Mouse (Mus musculus): ENCODE measurements around the gene Rgs17.

DNA sequence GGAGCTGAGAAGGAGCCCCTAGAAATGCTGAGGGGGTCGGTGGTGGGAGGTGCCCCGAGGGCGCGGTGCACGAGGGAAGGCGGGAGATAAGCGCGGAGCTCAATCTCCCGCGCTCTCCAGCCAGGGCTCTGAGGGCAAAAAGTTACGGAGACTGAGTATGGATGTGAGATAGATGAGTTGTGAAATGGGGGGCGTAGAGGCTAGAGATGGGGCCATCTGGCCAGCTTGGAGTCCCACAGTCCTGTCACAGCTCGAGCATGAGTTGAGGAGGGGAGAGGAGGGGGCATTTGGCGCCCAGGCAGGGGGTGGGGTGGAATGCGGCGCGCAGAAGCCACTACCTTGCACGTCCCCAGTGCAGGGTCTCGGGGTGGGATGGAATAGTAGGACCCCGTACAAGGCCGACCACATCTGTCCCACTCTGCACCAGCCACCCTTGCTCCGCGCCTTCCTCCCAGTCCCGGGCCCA is 117.5 kb downstream of the Rgs17 start:
- TF ChIP-seq POLR2A (IDR thresholded peaks at IDR 0.05; ENCODE audit: insufficient read depth, low read length) (no peak), EP300 (IDR thresholded peaks at IDR 0.05; ENCODE audit: insufficient read depth, low read depth, low read length) (no peak)

All from ES-Bruce4 (cell line).